Mouse (Mus musculus) forebrain, postnatal 0 days (tissue): Measurements from ENCODE around the gene Efhd2. TPM values are rescaled to one million over a fixed set of nuclear protein-coding genes. Genes with fewer than 3 reads are reported as not detected.
A peak's percentile ranks its signal among the peaks of the same experiment; 100 is the strongest.

Source experiments
- ATAC-seq: fragments of 200-750 bp; cut with Nextera tagmentation; 2 replicates; pipeline ENCODE4 v1.8.0; 2017; ENCODE audit warnings: mild to moderate bottlenecking, moderate library complexity
- DNase-seq: peaks from one replicate; pipeline ENCODE4 v3.0.0-alpha.2; 2015
- H3K27ac ChIP-seq: fragments of 300-500 bp; sonication (generic); 2 replicates; pipeline ENCODE4 v1.5.1; 2014; ENCODE audit warnings: low read depth, mild to moderate bottlenecking, antibody characterized with exemption, low read length, moderate library complexity, mixed read lengths
- H3K27me3 ChIP-seq: fragments of 300-500 bp; sonication (generic); 2 replicates; pipeline ENCODE4 v1.6.1; 2014; ENCODE audit warnings: mild to moderate bottlenecking, low read length, mixed read lengths; ENCODE audit not compliant: insufficient read depth
- H3K36me3 ChIP-seq: fragments of 300-500 bp; sonication (generic); 2 replicates; pipeline ENCODE4 v1.6.1; 2014; ENCODE audit warnings: mild to moderate bottlenecking, moderate library complexity; ENCODE audit not compliant: insufficient read depth
- H3K4me1 ChIP-seq: fragments of 300-500 bp; sonication (generic); 2 replicates; pipeline ENCODE4 v1.6.1; 2014; ENCODE audit warnings: antibody characterized with exemption; ENCODE audit not compliant: insufficient read depth
- H3K4me2 ChIP-seq: fragments of 300-500 bp; sonication (generic); 2 replicates; pipeline ENCODE4 v1.6.1; 2014; ENCODE audit warnings: low read depth, mild to moderate bottlenecking, moderate library complexity
- H3K4me3 ChIP-seq: fragments of 300-500 bp; sonication (generic); 2 replicates; pipeline ENCODE4 v1.5.1; 2014; ENCODE audit warnings: low read depth, low read length, mixed read lengths
- H3K9ac ChIP-seq: fragments of 300-500 bp; sonication (generic); 2 replicates; pipeline ENCODE4 v1.6.1; 2014; ENCODE audit warnings: mild to moderate bottlenecking
- H3K9me3 ChIP-seq: fragments of 300-500 bp; sonication (generic); 2 replicates; pipeline ENCODE4 v1.6.1; 2016; ENCODE audit warnings: low read length
- CTCF ChIP-seq: sonication (generic); IDR thresholded peaks from 2 replicates; pipeline ENCODE4 v1.5.1; 2016; ENCODE audit warnings: antibody characterized with exemption, control low read depth, low read depth
- WGBS: fragments of 180-500 bp; shearing (Covaris S2); extraction: QIAGEN DNeasy Blood & Tissue Kit; methylation state at CpG from one replicate; pipeline ENCODE4 v1.1.7; 2014; 5-methylcytosine and 5-hydroxymethylcytosine counted together
- polyA plus RNA-seq: library from polyadenylated mRNA; unstranded; fragments of >200 nt; fragmentation: Nextera tagmentation; extraction: Ambion mirVana; gene quantifications from 2 replicates; pipeline ENCODE4 v1.2.1, GENCODE M21; 2015
- total RNA-seq: library from RNA; depleted of rRNA; stranded (reverse); fragments of >200 nt; gene quantifications from 2 replicates; pipeline ENCODE4 v1.2.3, GENCODE M21; 2014; rRNA removed

The Efhd2 gene
- total and polyA plus RNA-seq, 2 experiments from 2014 or later: 30.7 to 52.2 TPM

- DNase-seq (no peak), ATAC-seq (no peak)
- H3K9ac ChIP-seq: no peak overlapping the region
- no peaks in the 10 kb centered on the region for H3K4me1 ChIP-seq
- no peak overlapping the region for H3K4me2 ChIP-seq
- H3K36me3 ChIP-seq: peaks cover 89% of the 10 kb centered on the region
- TF ChIP-seq CTCF: 0 out of 2 replicates have a peak, but pooled peaks have one; percentile 6
- no peak overlapping the region for H3K27ac ChIP-seq
- no peak overlapping the region for H3K4me3 ChIP-seq
- no peaks in the 10 kb centered on the region for H3K9me3 ChIP-seq
- no peaks in the 10 kb centered on the region for H3K27me3 ChIP-seq
- 95% methylated on average over 2 of the region's 2 CpGs for WGBS
These were observed 63.7 kb downstream of the Efhd2 start for GRCm38 (mm10) chr4:141810975-141811374.

GRCm38 (mm10) chr4:141809850-141810464, 64.8 kb downstream of the Efhd2 start:
- H3K9me3 ChIP-seq: no peaks in the 10 kb centered on the region
- H3K9ac ChIP-seq: no peak overlapping the region
- no peak overlapping the region for H3K4me3 ChIP-seq
- peak; percentile 74; the same call in 1 of the 2 replicates for ATAC-seq
- H3K4me1 ChIP-seq: no peaks in the 10 kb centered on the region
- peak; percentile 58 for DNase-seq
- H3K27me3 ChIP-seq: no peaks in the 10 kb centered on the region
- peaks cover 91% of the 10 kb centered on the region for H3K36me3 ChIP-seq
- H3K27ac ChIP-seq: no peak overlapping the region
- WGBS: 66% methylated on average over 8 of the region's 8 CpGs
- peak; percentile 73 for TF ChIP-seq CTCF
- H3K4me2 ChIP-seq: no peak overlapping the region

Other genes with a start within 250 kb of the Efhd2 start
- gene Plekhm2, start 210.0 kb downstream of the Efhd2 start, total RNA-seq: 27.3 and 33.7 TPM in 2 replicates
- gene Plekhm2, start 210.0 kb downstream of the Efhd2 start, polyA plus RNA-seq: 5.0 and 5.6 TPM in 2 replicates
- 3.1 and 4.8 TPM in 2 replicates for gene Rsc1a1, start 189.3 kb downstream of the Efhd2 start, total RNA-seq
- 0.36 and 0.53 TPM in 2 replicates for gene Rsc1a1, start 189.3 kb downstream of the Efhd2 start, polyA plus RNA-seq
- gene Ddi2, start 151.5 kb downstream of the Efhd2 start, total RNA-seq: 17.2 and 20.7 TPM in 2 replicates
- 8.2 and 11.1 TPM in 2 replicates for gene Ddi2, start 151.5 kb downstream of the Efhd2 start, polyA plus RNA-seq
- not detected in 2 replicates for gene Agmat, start 128.2 kb downstream of the Efhd2 start, total RNA-seq
- gene Agmat, start 128.2 kb downstream of the Efhd2 start, polyA plus RNA-seq: not detected in 2 replicates
- 14.3 and 19.2 TPM in 2 replicates for gene Dnajc16, start 84.0 kb downstream of the Efhd2 start, total RNA-seq
- gene Dnajc16, start 84.0 kb downstream of the Efhd2 start, polyA plus RNA-seq: 4.8 and 6.5 TPM in 2 replicates
- gene Casp9, start 81.3 kb downstream of the Efhd2 start, total RNA-seq: 13.2 and 17.7 TPM in 2 replicates
- gene Casp9, start 81.3 kb downstream of the Efhd2 start, polyA plus RNA-seq: 10.6 and 14.7 TPM in 2 replicates
- 0.69 TPM in 1 of 2 replicates, not detected in the other for gene Cela2a, start 48.8 kb downstream of the Efhd2 start, total RNA-seq
- gene Cela2a, start 48.8 kb downstream of the Efhd2 start, polyA plus RNA-seq: 0.18 and 0.39 TPM in 2 replicates
- not detected in 2 replicates for gene Ctrc, start 28.6 kb downstream of the Efhd2 start, total RNA-seq
- not detected in 2 replicates for gene Ctrc, start 28.6 kb downstream of the Efhd2 start, polyA plus RNA-seq
- 2.0 and 3.9 TPM in 2 replicates for gene Fhad1, start 140.2 kb upstream of the Efhd2 start, total RNA-seq
- 3.5 and 4.6 TPM in 2 replicates for gene Fhad1, start 140.2 kb upstream of the Efhd2 start, polyA plus RNA-seq
- 3.5 and 5.7 TPM in 2 replicates for gene Tmem51, start 209.4 kb upstream of the Efhd2 start, total RNA-seq
- 6.1 and 7.4 TPM in 2 replicates for gene Tmem51, start 209.4 kb upstream of the Efhd2 start, polyA plus RNA-seq